Mouse (Mus musculus) thymus, postnatal 14 days (tissue): ENCODE results near the gene Wdr6.

Source experiments
- DNase-seq: peaks from one replicate; pipeline ENCODE4 v3.0.0; 2021

Gene Wdr6

DNA sequence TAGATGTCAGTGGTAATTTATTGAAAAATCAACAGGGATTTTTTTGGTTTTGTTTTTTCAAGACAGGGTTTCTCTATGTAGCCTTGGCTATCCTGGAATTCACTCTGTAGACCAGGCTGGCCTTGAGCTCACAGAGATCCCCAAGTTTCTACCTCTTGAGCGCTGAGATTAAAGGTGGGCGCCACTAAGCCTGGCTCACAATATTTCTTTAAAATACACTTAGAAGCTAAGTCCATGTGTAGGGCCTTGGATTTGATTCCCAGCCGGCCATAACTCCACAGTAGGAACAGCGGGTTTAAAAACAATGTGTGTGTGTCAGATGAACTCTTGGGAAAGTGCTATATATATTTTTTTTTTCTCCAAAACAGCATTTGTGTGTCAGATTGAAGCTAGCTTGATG is 55.2 kb downstream of the Wdr6 start:
- DNase-seq: no peak
